9 mouse cellular contexts compared by ENCODE assay signal in the genomic region with DNA sequence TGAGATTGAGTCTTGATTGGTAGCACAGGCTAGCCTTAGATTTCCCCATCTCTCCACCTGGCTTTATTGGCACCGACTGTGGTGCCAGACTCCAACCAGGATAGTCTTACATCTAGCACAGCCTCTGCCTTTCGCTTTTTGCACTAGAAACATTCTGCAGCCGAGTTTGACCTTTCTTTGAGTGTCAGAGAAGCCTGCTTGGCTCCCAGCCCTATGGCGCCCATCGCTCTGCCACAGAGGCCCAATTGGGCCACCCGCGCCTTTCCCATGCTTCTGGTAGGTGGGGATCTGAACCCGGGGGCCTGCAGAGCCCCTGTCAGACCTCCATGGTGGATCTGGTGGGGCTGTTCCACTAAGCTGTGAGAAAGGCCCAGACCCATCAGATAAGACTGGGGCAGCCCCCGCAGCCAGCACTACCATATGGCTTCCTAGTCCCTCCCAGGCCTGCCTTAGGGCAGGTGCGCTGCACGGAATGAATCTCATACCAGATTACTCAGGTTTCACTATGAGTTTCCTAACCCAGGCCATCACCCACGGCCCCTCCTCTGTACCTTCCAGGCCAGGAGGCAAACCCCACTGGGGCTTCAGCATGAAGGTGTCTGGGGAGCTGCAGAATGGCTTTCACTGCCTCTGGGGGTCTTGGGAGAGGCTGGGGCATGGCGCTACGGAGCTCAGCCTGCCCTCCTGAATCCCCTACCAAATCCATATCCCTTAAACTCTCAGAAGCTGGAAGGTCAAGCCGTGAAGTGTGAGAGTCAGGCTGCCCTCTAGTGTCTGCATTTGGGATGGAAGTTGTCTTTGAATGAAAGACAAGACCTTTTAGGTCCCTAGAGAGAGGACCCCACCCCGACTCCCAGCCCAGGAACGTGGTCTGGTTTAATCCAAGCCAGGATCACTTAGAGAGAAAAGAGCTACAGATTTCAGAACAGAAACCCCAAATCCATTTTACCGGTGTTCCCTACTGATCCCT. TPM values are rescaled to one million over a fixed set of nuclear protein-coding genes. Genes with fewer than 3 reads are reported as not detected.
DNase-seq lines count a peak whose midpoint lies in the region; ATAC-seq and TF ChIP-seq lines count a peak whose summit lies in the region.
"Had no signal": no experiment of that assay in that cellular context is flagged by ENCODE, and none has a peak within 500 bp of the region (broad histone marks: within the 10 kb centered on the region; RNA-seq: fewer than 3 reads in every experiment).

No protein-coding gene starts in this region.

- in situ Hi-C loops in Patski (cut with MboI; ENCODE audit: low pct_unique_long_range_greater_than_20kb), result loop anchor here (5.0 to 25.0 kb wide), 3 partner anchors 81 to 764 kb away; no protein-coding TSS in a partner anchor

- peak; percentile 75 for DNase-seq in hindbrain, embryonic 11.5 days (ENCODE audit: low spot score)
- DNase-seq in CD4-positive helper T cell, adult 2 months (ENCODE audit: low read depth, low spot score), result peak; percentile 62
- DNase-seq in Patski (ENCODE audit: low read depth, low spot score), result no peak
- DNase-seq in forebrain, postnatal 0 days, result peak; percentile 32
- DNase-seq in mesoderm, embryonic 11.5 days (ENCODE audit: low read depth, low spot score), result peak; percentile 61
- DNase-seq in ovary, postnatal 36 days (ENCODE audit: low spot score), result no peak
- no peak for DNase-seq in frontal cortex, postnatal 10 days (ENCODE audit: low spot score in 2 of 2)

- POLR2A ChIA-PET in Patski (lab: Charles Lee), result no interaction called here

- CTCF ChIA-PET in Patski (lab: Charles Lee), result interaction anchor here (0.7 to 1.4 kb wide), 7 partner anchors 12 to 327 kb away, joined by 3 to 7 read pairs (median 3); no protein-coding TSS in a partner anchor

- no peaks in the 10 kb centered on the region for H3K4me1 ChIP-seq in hindbrain, embryonic 11.5 days (replicated peaks; ENCODE audit: control insufficient read depth, insufficient read depth, low read length)
- H3K4me1 ChIP-seq in hindbrain, embryonic 13.5 days (replicated peaks), result peaks cover 7% of the 10 kb centered on the region; the same call in 1 of the 2 replicates
- no peaks in the 10 kb centered on the region for H3K4me1 ChIP-seq in forebrain, postnatal 0 days (ENCODE audit: insufficient read depth)

- TF ChIP-seq CTCF in Patski (IDR thresholded peaks at IDR 0.05), result peak; percentile 76
- TF ChIP-seq CTCF in forebrain, postnatal 0 days (IDR thresholded peaks at IDR 0.05; ENCODE audit: low read depth), result peak; percentile 63

- no peaks in the 10 kb centered on the region for H3K27me3 ChIP-seq in hindbrain, embryonic 11.5 days (ENCODE audit: control insufficient read depth, insufficient read depth, low read length)
- peaks cover 18% of the 10 kb centered on the region for H3K27me3 ChIP-seq in hindbrain, embryonic 13.5 days
- peaks cover 4% of the 10 kb centered on the region for H3K27me3 ChIP-seq in Patski
- H3K27me3 ChIP-seq in forebrain, postnatal 0 days (ENCODE audit: insufficient read depth, low read length), result no peaks in the 10 kb centered on the region

- no peak overlapping the region for H3K9ac ChIP-seq in hindbrain, embryonic 11.5 days (ENCODE audit: low read depth, low read length)
- no peak overlapping the region for H3K9ac ChIP-seq in hindbrain, embryonic 13.5 days
- H3K9ac ChIP-seq in forebrain, postnatal 0 days, result no peak overlapping the region

- no peak overlapping the region for H3K4me3 ChIP-seq in hindbrain, embryonic 11.5 days (ENCODE audit: low read depth, low read length)
- H3K4me3 ChIP-seq in hindbrain, embryonic 13.5 days, result no peak overlapping the region
- H3K4me3 ChIP-seq in forebrain, postnatal 0 days (ENCODE audit: low read depth, low read length), result no peak overlapping the region
- H3K4me3 ChIP-seq: megakaryocyte, embryonic 14.5 days had no signal

- WGBS in hindbrain, embryonic 11.5 days, result 49% methylated on average over 18 of the region's 18 CpGs
- WGBS in hindbrain, embryonic 13.5 days, result 56% methylated on average over 18 of the region's 18 CpGs
- 51% methylated on average over 18 of the region's 18 CpGs for WGBS in forebrain, postnatal 0 days

- no peak overlapping the region for H3K4me2 ChIP-seq in hindbrain, embryonic 11.5 days (replicated peaks; ENCODE audit: low read depth, low read length)
- H3K4me2 ChIP-seq in hindbrain, embryonic 13.5 days, result no peak overlapping the region
- no peak overlapping the region for H3K4me2 ChIP-seq in forebrain, postnatal 0 days (ENCODE audit: low read depth)

- ATAC-seq in hindbrain, embryonic 11.5 days (ENCODE audit: low FRiP score), result no peak
- no peak for ATAC-seq in hindbrain, embryonic 13.5 days (ENCODE audit: low FRiP score)
- ATAC-seq in Patski, result no peak
- no peak for ATAC-seq in forebrain, postnatal 0 days

- H3K27ac ChIP-seq in hindbrain, embryonic 11.5 days (ENCODE audit: low read depth, low read length), result no peak overlapping the region
- H3K27ac ChIP-seq in hindbrain, embryonic 13.5 days, result no peak overlapping the region
- no peak overlapping the region for H3K27ac ChIP-seq in forebrain, postnatal 0 days (ENCODE audit: low read depth, low read length)

- H3K9me3 ChIP-seq in hindbrain, embryonic 11.5 days (ENCODE audit: control insufficient read depth, low read length), result no peaks in the 10 kb centered on the region
- no peaks in the 10 kb centered on the region for H3K9me3 ChIP-seq in hindbrain, embryonic 13.5 days
- no peaks in the 10 kb centered on the region for H3K9me3 ChIP-seq in forebrain, postnatal 0 days (ENCODE audit: low read length)

- H3K36me3 ChIP-seq in hindbrain, embryonic 11.5 days (ENCODE audit: control insufficient read depth, insufficient read depth, low read length), result no peaks in the 10 kb centered on the region
- no peaks in the 10 kb centered on the region for H3K36me3 ChIP-seq in hindbrain, embryonic 13.5 days
- no peaks in the 10 kb centered on the region for H3K36me3 ChIP-seq in forebrain, postnatal 0 days (ENCODE audit: insufficient read depth)

RNA-seq across cellular contexts. Expression of gene Slc7a10, which starts 9.5 kb away (rescaled TPM):
- polyA plus RNA-seq in hindbrain, embryonic 11.5 days (2014; fragmentation: Nextera tagmentation; extraction: Ambion mirVana), result 0.73 and 1.0 TPM in 2 replicates
- polyA plus RNA-seq in hindbrain, embryonic 13.5 days (2015; fragmentation: Nextera tagmentation; extraction: Ambion mirVana), result 8.5 and 9.2 TPM in 2 replicates
- not detected for polyA plus RNA-seq in Patski (2021)
- total RNA-seq in forebrain, postnatal 0 days (2014; rRNA removed), result 12.3 and 12.7 TPM in 2 replicates
- 8.0 and 15.2 TPM in 2 replicates for polyA plus RNA-seq in forebrain, postnatal 0 days (2015; fragmentation: Nextera tagmentation; extraction: Ambion mirVana)

RNA-seq across cellular contexts. Expression of gene Lrp3, which starts 38.6 kb away (rescaled TPM):
- polyA plus RNA-seq in hindbrain, embryonic 11.5 days (2014; fragmentation: Nextera tagmentation; extraction: Ambion mirVana), result 14.8 and 17.5 TPM in 2 replicates
- 26.0 and 27.2 TPM in 2 replicates for polyA plus RNA-seq in hindbrain, embryonic 13.5 days (2015; fragmentation: Nextera tagmentation; extraction: Ambion mirVana)
- polyA plus RNA-seq in Patski (2021), result 5.1 TPM
- total RNA-seq in forebrain, postnatal 0 days (2014; rRNA removed), result 109 and 122 TPM in 2 replicates
- polyA plus RNA-seq in forebrain, postnatal 0 days (2015; fragmentation: Nextera tagmentation; extraction: Ambion mirVana), result 20.9 and 22.1 TPM in 2 replicates

RNA-seq across cellular contexts. Expression of gene Cebpa, which starts 57.6 kb away (rescaled TPM):
- 0.43 and 0.54 TPM in 2 replicates for polyA plus RNA-seq in hindbrain, embryonic 11.5 days (2014; fragmentation: Nextera tagmentation; extraction: Ambion mirVana)
- 0.47 and 0.60 TPM in 2 replicates for polyA plus RNA-seq in hindbrain, embryonic 13.5 days (2015; fragmentation: Nextera tagmentation; extraction: Ambion mirVana)
- polyA plus RNA-seq in Patski (2021), result 12.8 TPM
- total RNA-seq in forebrain, postnatal 0 days (2014; rRNA removed), result 3.6 and 5.0 TPM in 2 replicates
- 0.80 and 0.93 TPM in 2 replicates for polyA plus RNA-seq in forebrain, postnatal 0 days (2015; fragmentation: Nextera tagmentation; extraction: Ambion mirVana)

Comparison
In these comparisons a context has a peak if more than half of its experiments do, and no peak if none do; other contexts are left out.
1. DNase-seq: peak in hindbrain, embryonic 11.5 days (single experiment), CD4-positive helper T cell, adult 2 months (single experiment), forebrain, postnatal 0 days (single experiment) and mesoderm, embryonic 11.5 days (single experiment); none in Patski (single experiment), ovary, postnatal 36 days (single experiment) and frontal cortex, postnatal 10 days (0 of 2).